Mouse (Mus musculus): ENCODE data around the gene Pgghg. TPM values are rescaled to one million over a fixed set of nuclear protein-coding genes. Genes with fewer than 3 reads are reported as not detected.

The Pgghg gene
- 15.4 and 17.1 TPM in 2 replicates for polyA plus RNA-seq (2016; fragmentation: Nextera tagmentation; extraction: Ambion mirVana)

- Histone ChIP-seq H3K27ac (replicated peaks) (peak within 1 kb of the TSS; percentile 90), H3K27me3 (ENCODE audit: low read depth, poor library complexity, severe bottlenecking) (0 out of 2 replicates have a peak, but pooled peaks cover 13% of the 10 kb centered on the region), H3K36me3 (peaks cover 16% of the 10 kb centered on the region), H3K4me1 (peaks cover 32% of the 10 kb centered on the region), H3K4me3 (peak within 1 kb of the TSS; percentile 65), H3K9me3 (replicated peaks) (no peaks in the 10 kb centered on the region)
- WGBS, result 3% methylated on average over 33 of the region's 33 CpGs
- DNase-seq (ENCODE audit: low spot score), result peak; percentile 90
Measured at GRCm38 (mm10) chr7:140941222-140942051, at the start of gene Pgghg. TSS of gene Pgghg (plus strand) at chr7:140941391.

GRCm38 (mm10) chr7:140894031-140894430 lies 47.2 kb upstream of the Pgghg start:
- H3K9me3 ChIP-seq (replicated peaks), result no peaks in the 10 kb centered on the region
- DNase-seq (ENCODE audit: low spot score), result no peak
- no peak overlapping the region for H3K27ac ChIP-seq (replicated peaks)
- H3K36me3 ChIP-seq, result peaks cover 87% of the 10 kb centered on the region
- no peaks in the 10 kb centered on the region for H3K4me1 ChIP-seq
- H3K27me3 ChIP-seq (ENCODE audit: low read depth, poor library complexity, severe bottlenecking), result no peaks in the 10 kb centered on the region
- WGBS, result 86% methylated on average over 7 of the region's 7 CpGs
- no peak overlapping the region for H3K4me3 ChIP-seq

GRCm38 (mm10) chr7:140894611-140895010 lies 46.6 kb upstream of the Pgghg start:
- no peaks in the 10 kb centered on the region for H3K4me1 ChIP-seq
- H3K27ac ChIP-seq (replicated peaks), result no peak overlapping the region
- WGBS, result 95% methylated on average over 3 of the region's 3 CpGs
- H3K36me3 ChIP-seq, result peaks cover 87% of the 10 kb centered on the region
- no peak overlapping the region for H3K4me3 ChIP-seq
- H3K27me3 ChIP-seq (ENCODE audit: low read depth, poor library complexity, severe bottlenecking), result no peaks in the 10 kb centered on the region
- H3K9me3 ChIP-seq (replicated peaks), result no peaks in the 10 kb centered on the region
- no peak for DNase-seq (ENCODE audit: low spot score)

GRCm38 (mm10) chr7:140897863-140898262 lies 43.3 kb upstream of the Pgghg start:
- Histone ChIP-seq H3K4me1 (no peaks in the 10 kb centered on the region; the same call in 1 of the 2 replicates), H3K9me3 (replicated peaks) (no peaks in the 10 kb centered on the region), H3K4me3 (no peak overlapping the region), H3K36me3 (peaks cover 66% of the 10 kb centered on the region), H3K27me3 (ENCODE audit: low read depth, poor library complexity, severe bottlenecking) (no peaks in the 10 kb centered on the region), H3K27ac (replicated peaks) (no peak overlapping the region)
- WGBS, result 89% methylated on average over 7 of the region's 7 CpGs
- no peak for DNase-seq (ENCODE audit: low spot score)

- no peaks in the 10 kb centered on the region for H3K9me3 ChIP-seq (replicated peaks)
- no peaks in the 10 kb centered on the region; the same call in 1 of the 2 replicates for H3K4me1 ChIP-seq
- peaks cover 53% of the 10 kb centered on the region for H3K36me3 ChIP-seq
- no peak overlapping the region for H3K4me3 ChIP-seq
- no peak for DNase-seq (ENCODE audit: low spot score)
- no peaks in the 10 kb centered on the region for H3K27me3 ChIP-seq (ENCODE audit: low read depth, poor library complexity, severe bottlenecking)
- H3K27ac ChIP-seq (replicated peaks), result no peak overlapping the region
- 81% methylated on average over 3 of the region's 3 CpGs for WGBS
Measured at GRCm38 (mm10) chr7:140899121-140899520, 42.1 kb upstream of the Pgghg start.

- no peaks in the 10 kb centered on the region for H3K27me3 ChIP-seq (ENCODE audit: low read depth, poor library complexity, severe bottlenecking)
- DNase-seq (ENCODE audit: low spot score), result no peak
- no peak within 1 kb of the TSS for H3K27ac ChIP-seq (replicated peaks)
- no peak within 1 kb of the TSS for H3K4me3 ChIP-seq
- WGBS, result 85% methylated on average over 10 of the region's 10 CpGs
- H3K9me3 ChIP-seq (replicated peaks), result no peaks in the 10 kb centered on the region
- peaks cover 44% of the 10 kb centered on the region for H3K36me3 ChIP-seq
- no peaks in the 10 kb centered on the region; the same call in 1 of the 2 replicates for H3K4me1 ChIP-seq
Measured at GRCm38 (mm10) chr7:140900220-140900619, 41.0 kb upstream of the Pgghg start, which contains the start of gene Cox8b. TSS of gene Cox8b (minus strand) at chr7:140900446.

GRCm38 (mm10) chr7:140902036-140902875 lies 38.9 kb upstream of the Pgghg start:
- no peaks in the 10 kb centered on the region for H3K9me3 ChIP-seq (replicated peaks)
- H3K4me1 ChIP-seq, result no peaks in the 10 kb centered on the region; the same call in 1 of the 2 replicates
- DNase-seq (ENCODE audit: low spot score), result no peak
- H3K36me3 ChIP-seq, result peaks cover 25% of the 10 kb centered on the region
- WGBS, result 78% methylated on average over 15 of the region's 15 CpGs
- H3K27ac ChIP-seq (replicated peaks), result no peak overlapping the region
- no peaks in the 10 kb centered on the region for H3K27me3 ChIP-seq (ENCODE audit: low read depth, poor library complexity, severe bottlenecking)
- no peak overlapping the region for H3K4me3 ChIP-seq

GRCm38 (mm10) chr7:140903212-140903611 lies 38.0 kb upstream of the Pgghg start:
- peak; percentile 76 for DNase-seq (ENCODE audit: low spot score)
- H3K4me3 ChIP-seq, result no peak overlapping the region
- peaks cover 15% of the 10 kb centered on the region for H3K36me3 ChIP-seq
- no peaks in the 10 kb centered on the region for H3K27me3 ChIP-seq (ENCODE audit: low read depth, poor library complexity, severe bottlenecking)
- WGBS, result 25% methylated on average over 13 of the region's 13 CpGs
- no peaks in the 10 kb centered on the region for H3K9me3 ChIP-seq (replicated peaks)
- no peaks in the 10 kb centered on the region; the same call in none of the 2 replicates for H3K4me1 ChIP-seq
- no peak overlapping the region for H3K27ac ChIP-seq (replicated peaks)

GRCm38 (mm10) chr7:140905642-140906081 lies 35.5 kb upstream of the Pgghg start:
- Histone ChIP-seq H3K9me3 (replicated peaks) (no peaks in the 10 kb centered on the region), H3K27ac (replicated peaks) (no peak overlapping the region)
- WGBS, result 95% methylated on average over 2 of the region's 2 CpGs

GRCm38 (mm10) chr7:140907131-140907530 lies 34.1 kb upstream of the Pgghg start:
- no peak for DNase-seq (ENCODE audit: low spot score)
- Histone ChIP-seq H3K27me3 (ENCODE audit: low read depth, poor library complexity, severe bottlenecking) (peaks cover 3% of the 10 kb centered on the region; the same call in 1 of the 2 replicates), H3K9me3 (replicated peaks) (no peaks in the 10 kb centered on the region), H3K27ac (replicated peaks) (no peak overlapping the region), H3K4me1 (peaks cover 11% of the 10 kb centered on the region), H3K4me3 (no peak overlapping the region), H3K36me3 (no peaks in the 10 kb centered on the region)
- WGBS, result 91% methylated on average over 13 of the region's 13 CpGs

More at GRCm38 (mm10) chr7:140905642-140906081, 35.5 kb upstream of the Pgghg start:
- Histone ChIP-seq H3K4me1 (peaks cover 11% of the 10 kb centered on the region), H3K36me3 (no peaks in the 10 kb centered on the region), H3K27me3 (ENCODE audit: low read depth, poor library complexity, severe bottlenecking) (peaks cover 3% of the 10 kb centered on the region; the same call in 1 of the 2 replicates), H3K4me3 (no peak overlapping the region)
- no peak for DNase-seq (ENCODE audit: low spot score)

- Histone ChIP-seq H3K4me1 (peaks cover 11% of the 10 kb centered on the region), H3K36me3 (no peaks in the 10 kb centered on the region), H3K9me3 (replicated peaks) (no peaks in the 10 kb centered on the region), H3K27ac (replicated peaks) (no peak overlapping the region), H3K27me3 (ENCODE audit: low read depth, poor library complexity, severe bottlenecking) (peaks cover 3% of the 10 kb centered on the region), H3K4me3 (no peak overlapping the region)
- no peak for DNase-seq (ENCODE audit: low spot score)
- WGBS, result 83% methylated on average over 7 of the region's 7 CpGs
Measured at GRCm38 (mm10) chr7:140907697-140908096, 33.5 kb upstream of the Pgghg start.

GRCm38 (mm10) chr7:140908181-140908580 lies 33.0 kb upstream of the Pgghg start:
- Histone ChIP-seq H3K36me3 (no peaks in the 10 kb centered on the region), H3K4me1 (peaks cover 11% of the 10 kb centered on the region), H3K9me3 (replicated peaks) (no peaks in the 10 kb centered on the region), H3K27me3 (ENCODE audit: low read depth, poor library complexity, severe bottlenecking) (peaks cover 3% of the 10 kb centered on the region), H3K27ac (replicated peaks) (no peak overlapping the region), H3K4me3 (no peak overlapping the region)
- no peak for DNase-seq (ENCODE audit: low spot score)
- 54% methylated on average over 7 of the region's 7 CpGs for WGBS

All from midbrain, embryonic 10.5 days (tissue).